Mouse (Mus musculus): ENCODE data around the gene Grem2. TPM values are rescaled to one million over a fixed set of nuclear protein-coding genes. Genes with fewer than 3 reads are reported as not detected.

Grem2 gene
- polyA plus RNA-seq (2014; fragmentation: Illumina TruSeq; extraction: RNeasy Lipid Tissue Mini Kit (QIAGEN cat#74804); ENCODE audit: low read depth, low replicate concordance), result 5.5 TPM

GRCm38 (mm10) chr1:174921298-174921955, at the start of gene Grem2:
Gene Grem2 (minus strand): TSS chr1:174921819.

All from liver, adult 10 weeks (tissue).